Mouse (Mus musculus) spleen, adult 2 months (tissue): ENCODE measurements around the gene Gm20388.

ENCODE experiments used
- CTCF ChIP-seq: fragments of 200-500 bp; IDR thresholded peaks from 2 replicates; pipeline ENCODE4 v1.5.1; 2011; ENCODE audit warnings: mild to moderate bottlenecking, inconsistent platforms; ENCODE audit not compliant: insufficient read depth, insufficient read length, insufficient replicate concordance; ENCODE audit errors: extremely low read depth
- POLR2A ChIP-seq: fragments of 200-500 bp; IDR thresholded peaks from 2 replicates; pipeline ENCODE4 v1.6.1; 2011; ENCODE audit warnings: low read depth, low read length, inconsistent platforms

GRCm38 (mm10) chr8:122325196-122325595, 2414.6 kb downstream of the Gm20388 start:
- TF ChIP-seq POLR2A (no peak), CTCF (no peak)
